Mouse (Mus musculus): ENCODE measurements around the gene Coa4. TPM values are rescaled to one million over a fixed set of nuclear protein-coding genes. Genes with fewer than 3 reads are reported as not detected.

Coa4 gene
- total RNA-seq, 2 experiments from 2014 or later = 9.2 to 10.0 TPM

DNA sequence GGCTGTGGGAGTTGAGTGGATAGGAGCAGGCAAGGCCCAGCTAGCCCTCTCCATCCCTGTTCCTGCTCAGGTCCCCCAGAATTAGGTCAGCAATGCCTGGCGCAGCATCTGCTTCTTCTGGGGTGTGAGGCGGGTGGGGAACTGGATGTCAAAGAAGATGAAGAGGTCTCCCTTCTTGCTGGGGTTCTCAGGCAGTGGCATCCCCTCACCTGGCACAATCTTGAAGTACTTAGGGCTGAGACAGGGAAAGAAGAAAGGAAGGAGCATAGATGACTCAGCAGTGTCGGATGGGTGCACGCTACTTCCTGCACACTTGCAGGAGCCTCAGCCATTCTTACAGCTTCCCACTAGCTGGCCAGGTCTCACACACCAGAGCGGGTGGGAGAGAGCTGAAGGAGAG is 33.8 kb upstream of the Coa4 start:
- no peak for DNase-seq (ENCODE audit: extremely low spot score in 1 of 2, low spot score in 1 of 2)

DNA sequence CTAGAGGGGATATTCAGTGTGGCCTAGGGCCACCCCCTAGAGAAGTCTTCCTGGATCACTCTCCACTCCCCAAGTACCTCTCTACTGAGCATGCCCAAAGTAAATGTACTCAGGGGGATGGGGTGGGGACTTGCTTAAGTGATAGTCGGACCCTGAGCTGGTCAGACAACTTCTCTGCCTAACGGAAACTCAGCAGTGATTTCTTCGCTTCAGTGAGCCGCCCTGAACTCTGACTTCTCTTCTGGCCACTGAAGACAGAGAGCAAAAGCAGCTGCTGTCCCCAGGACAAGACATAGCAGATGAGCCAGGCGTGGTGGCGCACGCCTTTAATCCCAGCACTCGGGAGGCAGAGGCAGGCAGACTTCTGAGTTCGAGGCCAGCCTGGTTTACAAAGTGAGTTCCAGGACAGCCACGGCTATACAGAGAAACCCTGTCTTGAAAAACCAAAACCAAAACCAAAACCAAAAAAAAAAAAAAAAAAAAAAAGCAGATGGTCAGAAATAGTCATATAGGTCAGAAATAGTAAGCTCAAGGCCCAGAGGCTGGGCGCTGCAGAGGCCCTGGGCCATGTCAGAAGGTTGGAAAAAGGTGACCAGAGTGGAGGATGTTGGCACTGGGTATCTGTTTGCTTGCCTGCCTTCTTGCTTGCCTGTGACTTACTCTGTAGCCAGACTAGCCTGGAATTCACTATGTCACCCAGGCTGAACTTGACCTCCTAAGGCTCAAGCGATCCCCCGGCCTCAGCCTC is 32.0 kb upstream of the Coa4 start:
- DNase-seq (ENCODE audit: extremely low spot score in 1 of 2, low spot score in 1 of 2) = no peak

DNA sequence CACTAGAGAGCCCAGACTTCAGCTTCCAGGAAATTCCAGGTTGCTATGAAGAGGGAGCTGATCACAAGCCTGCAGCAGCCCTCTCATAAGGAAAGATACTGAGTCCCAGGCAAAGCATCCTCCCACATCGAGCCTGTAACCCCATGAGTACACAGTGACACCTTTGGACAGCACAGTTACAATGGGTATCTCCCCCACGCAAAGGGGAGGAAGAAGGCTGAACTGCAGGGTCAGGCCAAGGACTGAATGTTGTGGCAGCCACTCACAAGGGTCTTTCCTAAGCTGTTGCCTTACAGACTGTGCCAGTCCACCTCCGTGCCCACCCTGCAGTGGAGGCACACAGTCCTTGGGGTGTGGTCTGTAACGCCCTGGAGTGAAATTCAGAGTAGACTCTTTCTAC is 30.4 kb upstream of the Coa4 start:
- no peak for DNase-seq (ENCODE audit: extremely low spot score in 1 of 2, low spot score in 1 of 2)

DNA sequence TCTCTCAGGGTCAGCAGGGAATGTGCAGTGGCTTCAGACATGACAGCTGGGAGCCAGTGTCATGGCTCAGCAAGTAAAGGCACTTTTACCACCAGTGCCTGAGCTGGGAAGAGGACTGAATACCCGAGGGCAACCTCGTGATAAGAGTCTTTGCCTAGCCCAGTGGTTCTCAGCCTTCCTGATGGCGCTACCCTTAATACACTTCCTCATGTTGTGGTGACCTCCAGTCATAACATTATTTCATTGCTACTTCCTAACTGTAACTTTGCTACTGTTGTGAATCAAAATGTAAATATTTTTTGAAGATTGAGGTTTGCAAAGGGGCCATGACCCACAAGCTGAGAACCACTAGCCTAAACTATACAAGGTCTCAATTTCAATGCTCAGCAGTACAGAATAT is 28.2 kb upstream of the Coa4 start:
- no peak for DNase-seq (ENCODE audit: extremely low spot score in 1 of 2, low spot score in 1 of 2)

GRCm38 (mm10) chr7:100511602-100512001 is 25.3 kb upstream of the Coa4 start:
- no peak for DNase-seq (ENCODE audit: extremely low spot score in 1 of 2, low spot score in 1 of 2)

GRCm38 (mm10) chr7:100514573-100514972 is 22.3 kb upstream of the Coa4 start, which contains the start of gene Dnajb13:
TSS of gene Dnajb13 (minus strand) at chr7:100514960.
- DNase-seq (ENCODE audit: extremely low spot score in 1 of 2, low spot score in 1 of 2) = peak in 1 of 2 experiments; percentile 12

- no peak for DNase-seq (ENCODE audit: extremely low spot score in 1 of 2, low spot score in 1 of 2)
These were observed 16.7 kb upstream of the Coa4 start for GRCm38 (mm10) chr7:100520204-100520603.

DNA sequence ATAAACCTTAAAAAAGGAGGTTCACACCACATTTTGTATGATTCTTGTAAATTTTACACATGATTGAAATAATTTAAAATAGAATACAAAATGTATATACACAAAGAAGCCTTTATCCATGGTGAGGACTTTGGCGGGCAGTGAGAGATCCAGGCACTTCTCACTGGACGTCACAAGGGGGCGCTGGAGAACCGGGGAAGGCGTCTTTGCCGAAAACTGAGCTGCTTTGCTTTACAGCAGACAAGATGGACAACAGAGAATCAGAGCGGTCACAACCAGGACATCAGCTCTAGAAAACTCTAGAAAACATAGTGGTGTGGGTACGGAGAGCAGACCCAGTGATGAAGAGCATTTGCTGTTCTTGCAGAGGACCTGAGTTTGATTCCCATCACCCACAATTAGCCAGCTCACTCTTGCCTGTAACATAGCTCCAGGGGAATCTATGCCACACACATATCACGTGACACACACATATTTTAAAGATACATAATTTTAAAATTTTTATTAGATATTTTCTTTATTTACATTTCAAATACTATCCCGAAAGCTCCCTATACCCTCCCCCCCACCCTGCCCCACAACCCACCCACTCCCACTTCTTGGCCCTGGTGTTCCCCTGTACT is 16.1 kb upstream of the Coa4 start:
- peak; percentile 79 to 95 for DNase-seq (ENCODE audit: extremely low spot score in 1 of 2, low spot score in 1 of 2)

DNA sequence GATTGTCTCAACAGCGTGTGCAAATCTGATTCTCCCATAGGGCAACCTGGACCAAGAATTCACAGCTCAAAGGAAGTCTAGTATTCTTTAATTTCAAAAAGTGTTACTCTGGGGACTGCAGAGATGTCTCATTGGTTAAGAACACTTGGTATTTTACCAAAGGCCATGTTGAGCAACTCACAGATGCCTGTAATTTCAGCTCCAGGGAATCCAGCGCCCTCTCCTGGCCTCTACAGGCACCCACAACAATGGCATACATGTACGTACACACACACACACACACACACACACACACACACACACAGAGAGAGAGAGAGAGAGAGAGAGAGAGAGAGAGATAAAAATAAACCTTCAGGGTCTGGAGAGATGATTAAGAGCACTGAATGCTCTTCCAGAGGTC is 14.6 kb upstream of the Coa4 start:
- no peak for DNase-seq (ENCODE audit: extremely low spot score in 1 of 2, low spot score in 1 of 2)

DNA sequence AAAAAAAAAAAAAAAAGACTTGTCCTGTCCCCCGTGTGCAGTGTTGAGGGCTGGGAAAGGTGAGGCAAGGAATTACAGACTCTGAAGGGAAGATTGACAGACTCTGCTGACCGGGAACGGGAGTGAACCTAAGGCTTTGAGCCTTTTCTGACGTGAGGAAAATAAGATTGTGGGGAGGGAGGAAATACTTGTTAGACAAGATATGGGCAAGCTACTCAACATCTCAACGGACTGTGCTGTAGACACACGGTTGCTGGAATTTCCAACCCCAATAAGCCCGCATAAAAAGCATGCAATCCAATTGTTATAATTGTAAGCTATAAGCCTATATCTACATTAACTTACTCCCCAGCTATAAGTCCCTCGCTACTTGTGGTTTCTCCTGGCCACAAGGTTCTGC is 12.2 kb upstream of the Coa4 start:
- DNase-seq (ENCODE audit: extremely low spot score in 1 of 2, low spot score in 1 of 2) = no peak

- no peak for DNase-seq (ENCODE audit: extremely low spot score in 1 of 2, low spot score in 1 of 2)
These were observed 6.1 kb upstream of the Coa4 start for GRCm38 (mm10) chr7:100530766-100531165.

GRCm38 (mm10) chr7:100533503-100533902 is 3.4 kb upstream of the Coa4 start:
- no peak for DNase-seq (ENCODE audit: extremely low spot score in 1 of 2, low spot score in 1 of 2)

- DNase-seq (ENCODE audit: extremely low spot score in 1 of 2, low spot score in 1 of 2) = no peak
These were observed 2.7 kb upstream of the Coa4 start for GRCm38 (mm10) chr7:100534216-100534615.

DNA sequence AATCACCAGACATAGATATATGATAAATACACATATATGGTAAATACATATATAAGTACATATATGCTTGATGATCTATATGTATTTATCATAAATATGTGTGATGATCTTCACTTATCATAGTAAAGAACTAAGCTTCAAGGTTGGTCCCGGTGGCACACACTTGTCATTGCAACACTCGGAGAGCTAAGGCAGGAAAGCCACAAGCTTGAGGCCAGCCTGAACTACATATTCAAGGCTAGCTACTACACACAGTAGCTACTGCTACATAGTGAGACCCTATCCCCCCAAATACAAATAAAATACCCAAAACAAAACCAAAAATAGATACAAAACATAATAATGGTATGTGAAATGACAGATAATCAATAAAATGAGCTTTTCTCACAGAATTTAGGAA is 1.0 kb upstream of the Coa4 start:
- DNase-seq (ENCODE audit: extremely low spot score in 1 of 2, low spot score in 1 of 2) = no peak

DNA sequence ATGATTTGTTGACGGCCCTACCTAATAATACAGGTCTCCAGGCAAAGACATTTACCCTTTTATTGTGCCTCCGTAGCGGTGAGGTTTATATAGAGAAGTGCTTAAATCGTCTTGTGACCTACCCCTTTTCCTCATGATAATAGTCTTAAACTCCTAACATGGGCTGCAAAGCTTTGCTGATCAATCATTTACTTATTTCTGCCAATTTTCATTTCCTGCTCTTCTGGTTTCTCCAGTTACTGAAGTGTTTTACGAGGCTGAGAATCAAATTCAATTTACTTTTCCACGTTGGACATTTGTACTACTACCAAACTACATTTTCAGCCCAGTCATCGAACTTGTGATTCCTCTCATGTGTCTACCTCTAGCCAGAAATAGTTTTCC is 640 bp downstream of the Coa4 start:
- no peak for DNase-seq (ENCODE audit: extremely low spot score in 1 of 2, low spot score in 1 of 2)

DNA sequence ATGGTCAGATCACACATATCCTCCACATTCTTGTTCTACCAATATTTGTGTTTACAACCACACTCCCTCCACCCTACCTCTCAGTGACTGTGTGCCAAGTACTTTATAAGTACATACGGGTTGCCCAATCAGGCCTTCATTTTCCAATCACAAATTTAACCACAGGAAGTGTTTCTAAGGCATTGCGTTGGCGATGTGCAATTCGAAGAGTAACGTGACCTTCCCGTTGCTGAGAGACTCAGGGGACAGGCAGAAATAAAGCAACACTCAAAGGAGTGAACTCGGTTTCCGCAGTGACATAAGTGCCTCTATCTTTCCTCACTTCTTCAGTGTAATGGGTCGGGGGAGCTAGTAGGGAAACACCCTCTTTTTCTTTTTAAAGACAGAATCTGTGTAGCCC is 2.6 kb downstream of the Coa4 start:
- DNase-seq (ENCODE audit: extremely low spot score in 1 of 2, low spot score in 1 of 2) = no peak

GRCm38 (mm10) chr7:100544437-100544836 is 7.6 kb downstream of the Coa4 start:
- no peak for DNase-seq (ENCODE audit: extremely low spot score in 1 of 2, low spot score in 1 of 2)

- DNase-seq (ENCODE audit: extremely low spot score in 1 of 2, low spot score in 1 of 2) = no peak
These were observed 10.8 kb downstream of the Coa4 start for GRCm38 (mm10) chr7:100547631-100548030.

GRCm38 (mm10) chr7:100549796-100550195 is 12.9 kb downstream of the Coa4 start:
- no peak for DNase-seq (ENCODE audit: extremely low spot score in 1 of 2, low spot score in 1 of 2)

DNA sequence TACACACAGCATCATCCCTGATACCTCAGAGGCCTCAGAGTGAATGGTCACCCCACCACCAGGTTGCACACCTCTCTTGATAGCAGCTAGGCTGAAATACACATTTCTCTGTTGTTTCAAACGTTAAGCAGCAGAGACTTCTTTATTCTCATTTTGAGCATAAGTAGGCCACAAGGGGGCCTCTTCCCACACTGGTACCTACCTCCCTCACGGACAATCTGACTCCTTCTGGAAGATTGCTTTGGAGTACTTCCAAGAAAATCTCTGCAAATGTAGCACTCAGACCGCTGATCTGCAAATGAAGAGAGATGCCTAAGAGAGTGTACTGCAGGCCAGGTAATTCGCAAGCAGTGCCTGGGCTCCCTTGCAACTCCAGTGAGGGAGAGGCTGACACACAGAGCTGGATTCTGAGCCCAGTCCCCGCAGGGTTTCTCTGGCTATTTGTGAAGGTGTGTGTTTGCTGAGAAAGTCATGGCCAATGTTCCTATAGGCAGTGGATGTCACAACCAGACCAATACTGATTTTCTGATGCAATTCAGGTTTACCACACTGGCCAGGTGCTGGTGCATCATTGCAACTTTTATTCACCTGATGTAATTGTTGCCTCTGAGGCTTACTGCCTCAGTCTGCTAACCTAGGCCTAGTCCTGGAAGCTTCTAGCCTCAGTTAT is 13.6 kb downstream of the Coa4 start:
- peak in 1 of 2 experiments; percentile 29 for DNase-seq (ENCODE audit: extremely low spot score in 1 of 2, low spot score in 1 of 2)

DNA sequence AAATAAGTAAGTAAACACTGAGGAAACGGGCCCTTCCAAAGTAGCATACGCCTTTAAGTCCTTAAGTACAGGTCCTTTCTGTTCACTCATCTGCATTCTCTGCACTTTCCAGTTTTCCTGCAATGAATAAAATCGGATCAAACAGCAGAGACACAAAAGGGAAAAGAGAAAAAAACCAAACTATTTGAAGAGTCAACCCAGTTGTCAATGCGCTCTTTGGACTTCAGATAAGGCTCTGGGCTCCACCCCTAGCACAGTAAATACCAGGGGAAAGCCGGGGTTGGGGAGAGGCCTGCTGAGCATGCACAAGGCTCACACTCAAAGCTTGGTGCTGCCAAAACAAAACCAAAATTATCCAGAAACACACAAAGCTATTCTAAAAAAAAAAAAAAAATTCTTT is 18.1 kb downstream of the Coa4 start:
- DNase-seq (ENCODE audit: extremely low spot score in 1 of 2, low spot score in 1 of 2) = no peak
